Mouse (Mus musculus): ENCODE measurements around the gene Polr3a. TPM values are rescaled to one million over a fixed set of nuclear protein-coding genes. Genes with fewer than 3 reads are reported as not detected.
"Not testable (repeated sequence)": the region's sequence is repeated elsewhere in the genome, so short reads cannot be mapped to it uniquely, and the experiment has no call there.

Polr3a gene
- polyA plus RNA-seq, 1 experiment from 2014 or later = 16.8 TPM

DNA sequence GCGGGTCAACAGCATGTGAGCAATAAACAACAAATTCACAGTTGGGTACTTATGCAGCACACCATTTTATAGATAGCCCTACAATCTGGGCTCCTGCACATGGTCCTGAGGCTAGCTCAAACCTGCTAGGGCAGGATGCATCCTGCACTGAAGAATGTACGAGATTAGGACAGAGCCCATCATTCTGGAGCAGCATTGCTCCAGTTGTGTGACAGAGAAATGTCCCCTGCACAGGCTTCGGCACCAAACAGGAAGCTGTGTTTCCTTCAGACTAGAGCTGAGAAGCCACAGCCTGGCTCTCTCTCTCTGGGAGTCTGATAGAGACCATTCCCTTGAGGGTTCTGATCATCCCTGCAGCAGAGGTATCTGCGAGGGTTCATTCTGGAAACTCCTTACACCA is 43.3 kb downstream of the Polr3a start:
- not testable (repeated sequence) for H3K4me3 ChIP-seq (ENCODE audit: low read length)
- 87% methylated on average over 4 of the region's 4 CpGs for WGBS

More for the DNA sequence above, 43.3 kb downstream of the Polr3a start:
- not testable (repeated sequence) for ATAC-seq (ENCODE audit: low FRiP score, low TSS enrichment); H3K27me3 ChIP-seq (ENCODE audit: insufficient read depth, low read length); H3K9ac ChIP-seq (replicated peaks; ENCODE audit: low read length); H3K9me3 ChIP-seq (ENCODE audit: low read length); H3K4me1 ChIP-seq (ENCODE audit: insufficient read depth, low read length); H3K4me2 ChIP-seq (replicated peaks; ENCODE audit: low read depth, low read length); H3K27ac ChIP-seq (ENCODE audit: low read length)
- peaks cover 14% of the 10 kb centered on the region for H3K36me3 ChIP-seq (ENCODE audit: insufficient read depth, low read length)

Other genes with a start within 250 kb of the Polr3a start
- gene Dlg5, start 241.1 kb downstream of the Polr3a start, polyA plus RNA-seq (2015; fragmentation: Nextera tagmentation; extraction: Ambion mirVana) = 13.7 and 15.9 TPM in 2 replicates
- not detected in 2 replicates for gene E330034G19Rik, start 193.8 kb downstream of the Polr3a start, polyA plus RNA-seq (2015; fragmentation: Nextera tagmentation; extraction: Ambion mirVana)
- gene Rps24, start 67 bp upstream of the Polr3a start, polyA plus RNA-seq (2015; fragmentation: Nextera tagmentation; extraction: Ambion mirVana) = 686 and 761 TPM in 2 replicates